Mouse (Mus musculus): ENCODE measurements around the gene Rps6kb1. TPM values are rescaled to one million over a fixed set of nuclear protein-coding genes. Genes with fewer than 3 reads are reported as not detected.
"Not testable (repeated sequence)": the region's sequence is repeated elsewhere in the genome, so short reads cannot be mapped to it uniquely, and the experiment has no call there.

Gene Rps6kb1
- polyA plus RNA-seq, 1 experiment from 2014 or later = 62.1 TPM

DNA sequence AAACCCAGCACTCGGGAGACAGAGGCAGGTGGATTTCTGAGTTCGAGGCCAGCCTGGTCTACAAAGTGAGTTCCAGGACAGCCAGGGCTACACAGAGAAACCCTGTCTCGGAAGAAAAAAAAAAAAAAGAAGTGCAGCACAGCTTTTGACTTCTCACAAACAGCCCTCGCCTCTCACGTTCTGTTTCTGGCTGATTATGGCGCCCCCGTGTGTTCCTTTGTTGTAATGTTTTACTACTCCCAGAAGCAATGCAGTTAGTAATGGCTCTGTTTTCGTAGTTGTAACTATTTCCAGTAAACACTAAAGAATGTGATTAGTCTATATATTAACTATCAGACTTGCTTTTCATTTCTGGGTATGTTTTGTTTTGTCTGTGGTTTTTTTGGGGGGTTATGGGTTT is 80.3 kb downstream of the Rps6kb1 start:
- not testable (repeated sequence) for H3K4me1 ChIP-seq (replicated peaks; ENCODE audit: control insufficient read depth, insufficient read depth, low read length); H3K9ac ChIP-seq (ENCODE audit: low read length); H3K9me3 ChIP-seq (ENCODE audit: control insufficient read depth, low read length); H3K4me3 ChIP-seq (ENCODE audit: low read length); H3K36me3 ChIP-seq (ENCODE audit: control insufficient read depth, insufficient read depth, low read length); H3K27me3 ChIP-seq (ENCODE audit: control insufficient read depth, insufficient read depth, low read depth, low read length); H3K27ac ChIP-seq (ENCODE audit: low read length); H3K4me2 ChIP-seq (ENCODE audit: low read depth, low read length)
- 0 out of 2 replicates have a peak, but pooled peaks have one; percentile 10 for ATAC-seq (ENCODE audit: low read depth)
- 12% methylated on average over 7 of the region's 8 CpGs for WGBS

DNA sequence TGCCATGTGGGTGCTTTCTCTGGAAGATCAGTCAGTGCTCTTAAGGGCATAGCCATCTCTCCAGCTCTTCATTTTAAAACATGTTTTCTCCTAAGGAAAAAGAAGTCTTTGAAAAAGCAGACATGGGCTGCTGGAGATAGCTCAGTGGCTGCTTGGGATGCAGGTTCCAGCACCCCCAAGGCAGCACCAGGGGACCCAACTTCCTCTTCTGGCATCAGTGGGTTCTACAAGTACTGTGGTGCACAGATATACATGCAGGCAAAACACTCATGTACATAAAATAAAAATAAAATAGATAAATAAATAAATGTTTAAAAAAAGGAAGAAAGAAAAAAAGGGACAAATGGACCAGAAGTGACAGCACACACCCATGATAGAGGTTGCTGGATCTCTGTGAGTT is 82.0 kb downstream of the Rps6kb1 start:
- no peak overlapping the region for H3K4me2 ChIP-seq (ENCODE audit: low read depth, low read length)
- H3K9ac ChIP-seq (ENCODE audit: low read length) = no peak overlapping the region
- no peaks in the 10 kb centered on the region for H3K4me1 ChIP-seq (replicated peaks; ENCODE audit: control insufficient read depth, insufficient read depth, low read length)
- no peak for ATAC-seq (ENCODE audit: low read depth)
- no peak overlapping the region for H3K4me3 ChIP-seq (ENCODE audit: low read length)
- no peaks in the 10 kb centered on the region for H3K27me3 ChIP-seq (ENCODE audit: control insufficient read depth, insufficient read depth, low read depth, low read length)
- H3K9me3 ChIP-seq (ENCODE audit: control insufficient read depth, low read length) = no peaks in the 10 kb centered on the region
- no peaks in the 10 kb centered on the region for H3K36me3 ChIP-seq (ENCODE audit: control insufficient read depth, insufficient read depth, low read length)
- H3K27ac ChIP-seq (ENCODE audit: low read length) = no peak overlapping the region

DNA sequence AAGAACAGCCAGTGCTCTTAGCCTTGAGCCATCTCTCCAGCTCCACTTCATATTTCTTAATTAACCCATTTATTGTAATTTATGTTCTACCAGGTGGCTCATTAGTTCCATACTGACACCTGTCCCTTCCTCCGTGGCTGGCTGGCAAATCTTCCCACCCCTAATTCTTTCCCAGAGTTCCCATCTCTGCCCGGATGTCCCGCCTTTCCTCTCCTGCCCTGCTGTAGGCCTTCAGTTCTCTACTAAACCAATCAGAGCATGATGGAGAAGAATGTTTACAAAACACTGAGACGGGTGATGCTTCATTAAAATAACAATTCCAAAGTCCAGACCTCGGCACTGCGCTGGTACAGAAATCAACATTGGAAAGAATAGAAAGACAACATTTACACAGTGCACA is 85.7 kb downstream of the Rps6kb1 start:
- Histone ChIP-seq H3K4me3 (ENCODE audit: low read length) (no peak overlapping the region), H3K27me3 (ENCODE audit: control insufficient read depth, insufficient read depth, low read depth, low read length) (no peaks in the 10 kb centered on the region), H3K9ac (ENCODE audit: low read length) (no peak overlapping the region), H3K4me1 (replicated peaks; ENCODE audit: control insufficient read depth, insufficient read depth, low read length) (no peaks in the 10 kb centered on the region), H3K4me2 (ENCODE audit: low read depth, low read length) (no peak overlapping the region), H3K9me3 (ENCODE audit: control insufficient read depth, low read length) (no peaks in the 10 kb centered on the region), H3K36me3 (ENCODE audit: control insufficient read depth, insufficient read depth, low read length) (no peaks in the 10 kb centered on the region), H3K27ac (ENCODE audit: low read length) (no peak overlapping the region)
- ATAC-seq (ENCODE audit: low read depth) = no peak
- 82% methylated on average over 6 of the region's 6 CpGs for WGBS

DNA sequence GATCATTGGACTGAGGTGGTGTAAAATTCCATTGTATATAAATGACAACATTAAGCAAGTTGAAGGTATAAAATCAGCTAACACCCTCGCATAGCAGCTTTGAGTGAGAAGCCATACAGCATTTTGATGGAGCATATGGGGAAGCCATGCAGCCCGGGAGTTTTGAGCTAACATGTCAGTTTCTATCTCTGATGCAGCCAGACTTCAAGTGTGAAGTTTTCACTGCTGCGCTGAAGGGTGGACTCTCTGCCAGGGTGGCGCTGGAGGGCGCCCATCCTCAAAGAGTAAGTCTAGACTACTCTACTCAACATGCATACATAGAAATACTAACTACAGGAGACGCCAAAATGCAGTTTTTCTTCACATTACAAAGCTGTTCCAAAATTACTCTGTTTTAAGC is 87.1 kb downstream of the Rps6kb1 start:
- no peak overlapping the region for H3K4me3 ChIP-seq (ENCODE audit: low read length)
- H3K4me2 ChIP-seq (ENCODE audit: low read depth, low read length) = no peak overlapping the region
- no peaks in the 10 kb centered on the region for H3K27me3 ChIP-seq (ENCODE audit: control insufficient read depth, insufficient read depth, low read depth, low read length)
- H3K9ac ChIP-seq (ENCODE audit: low read length) = no peak overlapping the region
- H3K36me3 ChIP-seq (ENCODE audit: control insufficient read depth, insufficient read depth, low read length) = no peaks in the 10 kb centered on the region
- no peak for ATAC-seq (ENCODE audit: low read depth)
- H3K4me1 ChIP-seq (replicated peaks; ENCODE audit: control insufficient read depth, insufficient read depth, low read length) = no peaks in the 10 kb centered on the region
- 82% methylated on average over 6 of the region's 6 CpGs for WGBS
- no peak overlapping the region for H3K27ac ChIP-seq (ENCODE audit: low read length)
- H3K9me3 ChIP-seq (ENCODE audit: control insufficient read depth, low read length) = no peaks in the 10 kb centered on the region

DNA sequence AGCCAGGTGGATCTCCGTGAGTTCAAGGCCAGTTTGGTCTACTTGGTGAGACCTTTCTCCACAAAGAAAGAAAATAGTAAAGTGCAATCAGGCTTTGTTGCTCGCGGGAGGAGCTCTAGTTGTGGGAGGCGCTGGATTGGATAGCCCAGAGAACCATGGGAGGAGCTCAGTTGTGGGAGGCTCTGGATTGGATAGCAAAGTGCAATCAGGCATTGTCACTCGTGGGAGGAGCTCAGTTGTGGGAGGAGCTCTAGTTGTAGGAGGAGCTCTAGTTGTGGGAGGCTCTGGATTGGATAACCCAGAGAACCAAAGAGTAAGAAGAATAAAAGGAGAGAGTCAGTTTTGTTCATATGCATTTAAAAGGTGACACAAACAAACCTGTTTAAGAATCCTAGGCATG is 90.6 kb downstream of the Rps6kb1 start:
- Histone ChIP-seq H3K4me3 (ENCODE audit: low read length) (no peak overlapping the region), H3K4me1 (replicated peaks; ENCODE audit: control insufficient read depth, insufficient read depth, low read length) (no peaks in the 10 kb centered on the region), H3K4me2 (ENCODE audit: low read depth, low read length) (no peak overlapping the region), H3K9ac (ENCODE audit: low read length) (no peak overlapping the region), H3K27ac (ENCODE audit: low read length) (no peak overlapping the region), H3K27me3 (ENCODE audit: control insufficient read depth, insufficient read depth, low read depth, low read length) (no peaks in the 10 kb centered on the region), H3K9me3 (ENCODE audit: control insufficient read depth, low read length) (no peaks in the 10 kb centered on the region), H3K36me3 (ENCODE audit: control insufficient read depth, insufficient read depth, low read length) (no peaks in the 10 kb centered on the region)
- 86% methylated on average over 5 of the region's 5 CpGs for WGBS
- no peak for ATAC-seq (ENCODE audit: low read depth)

MicroRNA genes within 50 kb of the gene (microRNA counts, 519-probe panel; counts per million panel counts)
- 4,227 counts per million, percentile 85 among the panel's probes with 10 or more counts for microRNA mmu-miR-21

Small RNA genes within 50 kb of the gene (microRNA-seq; reads per million reads assigned to microRNA genes)
- 10,890 reads per million, percentile 95 among the genes with 10 or more reads in this experiment for gene Mir21a

Other genes with a start within 250 kb of the Rps6kb1 start
- 7.5 and 7.6 TPM in 2 replicates for gene Med13, start 187.2 kb downstream of the Rps6kb1 start, polyA plus RNA-seq (2015; fragmentation: Nextera tagmentation; extraction: Ambion mirVana)
- 55.1 and 57.0 TPM in 2 replicates for gene Rnft1, start 60.1 kb downstream of the Rps6kb1 start, polyA plus RNA-seq (2015; fragmentation: Nextera tagmentation; extraction: Ambion mirVana)
- gene Tubd1, start 186 bp upstream of the Rps6kb1 start, polyA plus RNA-seq (2015; fragmentation: Nextera tagmentation; extraction: Ambion mirVana) = 13.3 and 14.0 TPM in 2 replicates
- gene Vmp1, start 139.0 kb upstream of the Rps6kb1 start, polyA plus RNA-seq (2015; fragmentation: Nextera tagmentation; extraction: Ambion mirVana) = 101 and 106 TPM in 2 replicates
- 27.6 and 28.5 TPM in 2 replicates for gene Ptrh2, start 139.2 kb upstream of the Rps6kb1 start, polyA plus RNA-seq (2015; fragmentation: Nextera tagmentation; extraction: Ambion mirVana)
- 125 and 134 TPM in 2 replicates for gene Cltc, start 212.8 kb upstream of the Rps6kb1 start, polyA plus RNA-seq (2015; fragmentation: Nextera tagmentation; extraction: Ambion mirVana)

Measured in lung, embryonic 16.5 days (tissue).